Mouse (Mus musculus) heart, adult 2 months (tissue): Measurements from ENCODE around the gene Gm266.

Experiments
- CTCF ChIP-seq: fragments of 200-600 bp; IDR thresholded peaks from 2 replicates; pipeline ENCODE4 v1.8.1; 2022; ENCODE audit warnings: antibody characterized with exemption, mild to moderate bottlenecking, moderate library complexity
- POLR2A ChIP-seq: fragments of 200-500 bp; IDR thresholded peaks from 2 replicates; pipeline ENCODE4 v1.6.1; 2011; ENCODE audit warnings: mild to moderate bottlenecking, low read depth, low read length, control low read depth; ENCODE audit not compliant: insufficient read depth

GRCm38 (mm10) chr12:111497076-111497475 is 11.5 kb upstream of the Gm266 start:
- TF ChIP-seq CTCF (peak; percentile 50), POLR2A (no peak)
